Mouse (Mus musculus) frontal cortex, postnatal 36 days (tissue): ENCODE data around the gene Cnot3.
"Not testable (repeated sequence)": the region's sequence is repeated elsewhere in the genome, so short reads cannot be mapped to it uniquely, and the experiment has no call there.

Experiments
- DNase-seq, 2 experiments: peaks; one replicate each; pipeline ENCODE4 v3.0.0; 2022; ENCODE audit warnings: low spot score in 2 of 2

The Cnot3 gene

GRCm38 (mm10) chr7:3698471-3698870 lies 53.4 kb downstream of the Cnot3 start:
- DNase-seq: no peak

DNA sequence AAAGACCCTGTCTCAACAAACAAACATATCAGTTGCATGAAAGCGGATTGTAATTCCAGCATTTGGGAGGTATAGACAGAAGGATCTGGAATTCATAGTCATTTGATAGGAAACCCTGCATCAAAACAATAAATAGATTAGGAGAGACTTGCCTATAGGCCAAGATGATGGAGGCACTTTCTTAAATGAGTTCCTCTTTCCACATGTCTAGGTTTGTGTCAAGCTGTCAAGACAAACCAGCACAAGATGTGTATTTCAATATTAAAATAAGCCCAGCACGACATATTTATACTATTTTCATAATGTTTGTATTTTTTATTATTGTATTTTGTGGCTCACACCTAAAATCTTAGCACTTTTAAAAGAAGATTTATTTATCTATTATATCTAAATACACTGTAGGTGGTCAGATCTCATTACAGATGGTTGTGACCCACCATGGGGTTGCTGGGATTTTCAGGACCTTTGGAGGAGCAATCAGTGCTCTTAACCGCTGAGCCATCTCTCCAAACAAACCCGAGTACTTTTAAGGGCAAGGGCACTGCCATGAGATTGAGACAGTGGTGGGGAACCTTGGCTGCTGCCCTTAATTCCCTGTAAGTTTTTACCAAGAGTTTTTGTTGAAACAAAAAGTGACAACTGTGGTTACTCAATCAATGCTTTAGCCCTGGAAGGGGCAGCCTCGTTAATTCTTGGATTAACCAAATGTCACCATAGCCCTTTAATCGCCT lies 58.2 kb downstream of the Cnot3 start:
- DNase-seq: no peak

GRCm38 (mm10) chr7:3703879-3704441 lies 58.9 kb downstream of the Cnot3 start, which contains the start of gene Rps9:
Gene Rps9, plus strand, starts transcription at chr7:3703993.
- peak; percentile 97 to 99 for DNase-seq

- DNase-seq: no peak
Observed at GRCm38 (mm10) chr7:3704475-3704874, 59.4 kb downstream of the Cnot3 start.

DNA sequence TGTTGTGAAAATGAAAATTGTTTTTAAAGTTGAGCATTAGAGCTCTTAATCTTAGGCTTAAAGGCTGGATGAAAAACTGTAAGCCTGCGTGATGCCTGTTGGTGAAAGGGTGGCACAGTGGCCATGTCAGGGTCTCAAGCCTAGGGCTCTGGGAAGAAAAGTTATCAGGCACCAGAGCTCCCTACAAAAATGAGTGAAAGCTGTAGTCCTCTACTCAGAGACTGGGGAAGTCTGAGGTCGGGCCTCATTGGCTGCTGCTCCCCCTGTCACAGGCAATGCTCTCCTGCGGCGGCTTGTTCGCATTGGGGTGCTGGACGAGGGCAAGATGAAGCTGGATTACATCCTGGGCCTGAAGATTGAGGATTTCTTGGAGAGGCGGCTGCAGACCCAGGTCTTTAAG lies 60.4 kb downstream of the Cnot3 start:
- DNase-seq: not testable (repeated sequence)

DNA sequence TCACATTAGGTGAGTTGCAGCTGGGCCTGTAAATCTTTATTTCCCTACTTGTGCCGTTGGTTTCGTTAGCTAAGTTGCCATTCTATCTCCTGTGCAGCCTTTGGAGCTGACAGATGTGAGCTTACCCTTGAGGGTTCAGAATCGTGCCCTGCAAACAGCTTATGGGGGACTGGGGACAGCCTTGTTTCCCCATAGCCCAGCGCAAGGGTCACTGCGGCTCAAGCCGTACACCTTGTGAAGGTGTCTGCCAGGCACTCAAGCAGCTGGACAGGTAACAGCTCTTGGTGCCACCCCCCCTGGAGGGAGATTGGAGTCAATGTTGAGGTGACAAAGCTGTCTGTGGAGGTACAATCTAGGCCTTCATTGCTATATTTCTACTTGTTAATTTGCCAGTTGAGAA lies 60.8 kb downstream of the Cnot3 start:
- no peak for DNase-seq

- no peak for DNase-seq
Observed at GRCm38 (mm10) chr7:3706343-3706934, 61.4 kb downstream of the Cnot3 start.

GRCm38 (mm10) chr7:3707027-3707426 lies 62.0 kb downstream of the Cnot3 start:
- no peak for DNase-seq

- DNase-seq: no peak
Observed at GRCm38 (mm10) chr7:3707568-3708413, 62.7 kb downstream of the Cnot3 start.

- not testable (repeated sequence) for DNase-seq
Observed at GRCm38 (mm10) chr7:3708447-3708980, 63.4 kb downstream of the Cnot3 start.

GRCm38 (mm10) chr7:3709000-3709399 lies 63.9 kb downstream of the Cnot3 start:
- DNase-seq: no peak
